Mouse (Mus musculus): Measurements from ENCODE around the gene Il1r1. TPM values are rescaled to one million over a fixed set of nuclear protein-coding genes. Genes with fewer than 3 reads are reported as not detected.

The Il1r1 gene
- total and polyA plus RNA-seq, 3 experiments = 1.4 to 3.1 TPM; not detected in 1

DNA sequence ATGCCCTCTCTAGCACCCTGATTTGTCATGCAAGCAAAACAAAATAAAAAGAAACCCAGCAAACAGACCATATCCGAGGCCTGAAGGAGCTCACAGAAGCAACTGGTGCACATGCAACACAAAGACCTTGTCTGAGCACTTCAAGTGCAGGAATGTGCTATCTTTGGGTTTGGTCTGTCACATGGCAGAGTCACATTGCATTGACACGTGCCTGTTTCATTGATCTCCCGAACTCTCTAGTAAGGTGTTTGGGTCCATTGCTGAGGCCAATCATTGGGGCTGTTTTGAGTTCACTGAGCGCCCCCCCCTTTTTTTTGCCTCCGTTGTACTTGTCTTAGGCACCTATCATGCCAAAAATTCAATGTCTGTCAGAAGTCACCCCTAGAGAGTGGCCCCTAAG lies 7.4 kb upstream of the Il1r1 start:
- H3K36me3 ChIP-seq (ENCODE audit: control insufficient read depth in 1 of 2, insufficient read depth in 2 of 2, low read length in 2 of 2) = peaks cover 0 to 11% of the 10 kb centered on the region in 2 experiments; a peak in 2 of 4 replicates
- H3K9me3 ChIP-seq (replicated peaks; ENCODE audit: insufficient read depth, low read length) = no peaks in the 10 kb centered on the region
- peaks cover 0 to 10% of the 10 kb centered on the region in 2 experiments; a peak in 2 of 4 replicates for H3K4me1 ChIP-seq (ENCODE audit: control insufficient read depth in 1 of 2, insufficient read depth in 2 of 2, low read length in 2 of 2)
- no peaks in the 10 kb centered on the region for H3K27me3 ChIP-seq (ENCODE audit: control insufficient read depth in 1 of 2, insufficient read depth in 2 of 2, low read length in 2 of 2)
- no peak overlapping the region for H3K27ac ChIP-seq (ENCODE audit: control insufficient read depth, low read depth, low read length)
- DNase-seq (ENCODE audit: low read depth, low spot score) = no peak
- H3K9ac ChIP-seq (ENCODE audit: control insufficient read depth, low read depth, low read length, poor library complexity, severe bottlenecking) = no peak overlapping the region
- no peaks in the 10 kb centered on the region for H3K79me2 ChIP-seq (ENCODE audit: control insufficient read depth, insufficient read depth, low read length, poor library complexity)
- H3K4me3 ChIP-seq (ENCODE audit: control insufficient read depth in 1 of 2, insufficient read depth in 1 of 2, low read depth in 2 of 2, low read length in 2 of 2) = no peak overlapping the region
- TF ChIP-seq ZKSCAN1 (IDR thresholded peaks at IDR 0.05; ENCODE audit: low read depth, low read length) (no peak), KAT2A (conservative IDR thresholded peaks at IDR 0.05; ENCODE audit: low read depth, low read length) (no peak), CHD1 (IDR thresholded peaks at IDR 0.05; ENCODE audit: low read depth, low read length) (no peak), BHLHE40 (IDR thresholded peaks at IDR 0.05; ENCODE audit: borderline replicate concordance, low read depth, low read length) (no peak), TCF12 (IDR thresholded peaks at IDR 0.05; ENCODE audit: low read depth, low read length) (no peak), NRF1 (IDR thresholded peaks at IDR 0.05; ENCODE audit: insufficient read depth, low read depth, low read length, poor library complexity, severe bottlenecking) (no peak), TBP (IDR thresholded peaks at IDR 0.05; ENCODE audit: low read depth, low read length) (no peak), SIN3A (IDR thresholded peaks at IDR 0.05; ENCODE audit: low read length) (no peak), MEF2A (IDR thresholded peaks at IDR 0.05; ENCODE audit: extremely low read depth, insufficient replicate concordance, low read depth, low read length, poor library complexity, severe bottlenecking) (no peak), ZC3H11A (IDR thresholded peaks at IDR 0.05; ENCODE audit: low read depth, low read length) (no peak), GATA1 (IDR thresholded peaks at IDR 0.05; ENCODE audit: low read depth, low read length) (no peak), JUND (IDR thresholded peaks at IDR 0.05; ENCODE audit: low read depth, low read length) (no peak), GABPA (IDR thresholded peaks at IDR 0.05; ENCODE audit: low read depth, low read length) (no peak), MAZ (IDR thresholded peaks at IDR 0.05; ENCODE audit: low read depth, low read length) (no peak), CHD2 (IDR thresholded peaks at IDR 0.05; ENCODE audit: low read length) (no peak)

DNA sequence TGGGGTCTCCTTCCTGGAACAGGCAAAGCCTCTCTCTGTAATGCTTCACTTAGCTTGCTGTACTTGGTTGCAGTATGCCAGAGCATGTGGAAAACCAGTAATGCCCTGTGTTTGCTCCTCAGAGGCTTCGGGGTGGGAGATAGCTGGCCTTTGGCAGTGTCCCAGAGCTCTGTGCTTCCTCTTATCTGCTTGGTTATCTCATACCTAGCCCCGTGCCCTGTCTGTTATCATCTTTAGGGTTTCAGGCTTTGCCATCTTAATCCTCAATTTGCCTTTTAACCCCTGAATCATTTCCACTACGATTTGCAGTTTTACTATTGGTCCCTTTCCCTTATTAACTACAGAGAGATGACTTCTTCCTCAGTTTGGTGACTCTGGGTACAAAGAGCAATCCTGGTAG lies 6.3 kb upstream of the Il1r1 start:
- no peak overlapping the region for H3K27ac ChIP-seq (ENCODE audit: control insufficient read depth, low read depth, low read length)
- peaks cover 0 to 1% of the 10 kb centered on the region in 2 experiments; a peak in 2 of 4 replicates for H3K4me1 ChIP-seq (ENCODE audit: control insufficient read depth in 1 of 2, insufficient read depth in 2 of 2, low read length in 2 of 2)
- no peaks in the 10 kb centered on the region for H3K9me3 ChIP-seq (replicated peaks; ENCODE audit: insufficient read depth, low read length)
- no peak overlapping the region for H3K9ac ChIP-seq (ENCODE audit: control insufficient read depth, low read depth, low read length, poor library complexity, severe bottlenecking)
- no peaks in the 10 kb centered on the region for H3K27me3 ChIP-seq (ENCODE audit: control insufficient read depth in 1 of 2, insufficient read depth in 2 of 2, low read length in 2 of 2)
- no peaks in the 10 kb centered on the region for H3K79me2 ChIP-seq (ENCODE audit: control insufficient read depth, insufficient read depth, low read length, poor library complexity)
- peak; percentile 14 for DNase-seq (ENCODE audit: low read depth, low spot score)
- no peak overlapping the region for H3K4me3 ChIP-seq (ENCODE audit: control insufficient read depth in 1 of 2, insufficient read depth in 1 of 2, low read depth in 2 of 2, low read length in 2 of 2)
- peaks cover 0 to 6% of the 10 kb centered on the region in 2 experiments; a peak in 2 of 4 replicates for H3K36me3 ChIP-seq (ENCODE audit: control insufficient read depth in 1 of 2, insufficient read depth in 2 of 2, low read length in 2 of 2)
- TF ChIP-seq USF1 (IDR thresholded peaks at IDR 0.05; ENCODE audit: low read depth, low read length) (no peak), SIN3A (IDR thresholded peaks at IDR 0.05; ENCODE audit: low read length) (no peak), MAZ (IDR thresholded peaks at IDR 0.05; ENCODE audit: low read depth, low read length) (no peak), MYB (IDR thresholded peaks at IDR 0.05; ENCODE audit: low read depth, low read length) (no peak), JUND (IDR thresholded peaks at IDR 0.05; ENCODE audit: low read depth, low read length) (no peak), ZKSCAN1 (IDR thresholded peaks at IDR 0.05; ENCODE audit: low read depth, low read length) (no peak), ETS1 (IDR thresholded peaks at IDR 0.05; ENCODE audit: low read depth, low read length) (peak; percentile 21; the same call in 1 of the 2 replicates), MYC (IDR thresholded peaks at IDR 0.05; ENCODE audit: low read depth, low read length) (no peak), MEF2A (IDR thresholded peaks at IDR 0.05; ENCODE audit: extremely low read depth, insufficient replicate concordance, low read depth, low read length, poor library complexity, severe bottlenecking) (no peak), ZMIZ1 (IDR thresholded peaks at IDR 0.05; ENCODE audit: low read depth, low read length) (no peak), MAFK (IDR thresholded peaks at IDR 0.05; ENCODE audit: borderline replicate concordance, low read depth, low read length) (no peak), EP300 (IDR thresholded peaks at IDR 0.05; ENCODE audit: low read depth in 1 of 2, low read length in 2 of 2) (peak in 1 of 2 experiments; percentile 38; a peak in 1 of 4 replicates), CHD2 (IDR thresholded peaks at IDR 0.05; ENCODE audit: low read length) (no peak), HCFC1 (IDR thresholded peaks at IDR 0.05; ENCODE audit: low read depth, low read length) (no peak), RAD21 (IDR thresholded peaks at IDR 0.05; ENCODE audit: low read depth, low read length) (no peak), BHLHE40 (IDR thresholded peaks at IDR 0.05; ENCODE audit: borderline replicate concordance, low read depth, low read length) (peak; percentile 65; the same call in 1 of the 2 replicates), TAL1 (IDR thresholded peaks at IDR 0.05; ENCODE audit: low read length) (no peak), RCOR1 (IDR thresholded peaks at IDR 0.05; ENCODE audit: low read depth, low read length) (no peak), POLR2AphosphoS2 (IDR thresholded peaks at IDR 0.05; ENCODE audit: low read length) (no peak), POLR2AphosphoS5 (IDR thresholded peaks at IDR 0.05; ENCODE audit: borderline replicate concordance, low read depth, low read length) (no peak), CTCF (IDR thresholded peaks at IDR 0.05 in 2 of 3, conservative IDR thresholded peaks at IDR 0.05 in 1 of 3; ENCODE audit: control insufficient read depth in 1 of 3, insufficient read depth in 1 of 3, low read depth in 2 of 3, low read length in 3 of 3, poor library complexity in 1 of 3, severe bottlenecking in 1 of 3) (no peak), GATA1 (IDR thresholded peaks at IDR 0.05; ENCODE audit: low read depth, low read length) (peak; percentile 49), POLR2A (IDR thresholded peaks at IDR 0.05; ENCODE audit: control insufficient read depth in 1 of 2, insufficient read depth in 1 of 2, low read depth in 1 of 2, low read length in 2 of 2, poor library complexity in 1 of 2) (no peak), ZC3H11A (IDR thresholded peaks at IDR 0.05; ENCODE audit: low read depth, low read length) (no peak)

Data from MEL (cell line).